Mouse (Mus musculus): ENCODE data around the gene Gna12.

DNA sequence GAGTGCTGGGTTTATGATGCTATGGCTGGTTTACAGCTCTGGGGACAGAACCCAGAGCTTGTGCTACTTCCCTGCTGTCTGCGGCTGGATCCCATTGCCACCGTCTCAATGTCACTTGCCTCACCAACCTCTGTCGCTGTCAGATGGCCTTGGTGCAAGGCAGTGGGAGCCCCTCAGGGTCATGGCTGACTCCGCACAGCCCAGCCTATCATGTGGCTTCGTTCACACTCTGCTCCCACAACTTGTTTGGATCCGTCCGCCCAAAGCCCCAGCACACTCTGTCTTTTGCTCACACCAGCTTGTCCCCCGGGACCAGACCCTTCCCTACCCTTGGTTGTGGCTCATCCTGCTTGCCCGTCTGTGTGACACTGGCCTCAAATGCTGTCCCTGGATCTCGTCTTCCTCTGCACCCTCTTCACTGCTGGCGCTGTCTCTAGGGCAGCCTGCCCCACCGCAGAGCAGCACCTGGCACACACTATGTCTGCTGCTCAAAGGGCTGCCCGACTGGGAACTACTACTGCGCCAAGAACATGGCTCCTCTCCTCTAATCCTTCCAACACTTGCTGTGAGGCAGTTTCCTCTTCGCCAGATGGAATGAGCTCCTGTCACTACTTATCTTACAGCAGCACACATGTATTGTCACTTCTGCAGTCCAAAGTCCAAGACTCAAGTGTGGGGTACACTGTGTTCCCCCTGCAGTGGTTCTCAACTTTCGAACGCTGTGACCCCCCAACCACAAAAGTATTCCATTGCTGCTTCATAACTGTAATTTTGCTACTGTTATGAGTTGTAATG is 103.1 kb downstream of the Gna12 start:
- TF ChIP-seq CTCF (IDR thresholded peaks at IDR 0.05; ENCODE audit: control insufficient read depth, insufficient read depth, insufficient replicate concordance, low read depth, low read length), result no peak
- TF ChIP-seq POLR2A (IDR thresholded peaks at IDR 0.05; ENCODE audit: control insufficient read depth, low read depth, low read length), result no peak

Data from testis, adult 2 months (tissue).